Mouse (Mus musculus) neural tube, embryonic 13.5 days (tissue): ENCODE data around the gene Rab4a. TPM values are rescaled to one million over a fixed set of nuclear protein-coding genes. Genes with fewer than 3 reads are reported as not detected.

ENCODE experiments used
- ATAC-seq: fragments of 200-750 bp; cut with Nextera tagmentation; 2 replicates; pipeline ENCODE4 v1.8.0; 2017; ENCODE audit warnings: low read depth, mild to moderate bottlenecking, moderate TSS enrichment, moderate library complexity
- H3K27ac ChIP-seq: fragments of 300-500 bp; sonication (generic); replicated peaks from 2 replicates; pipeline ENCODE4 v1.5.1; 2015; ENCODE audit warnings: moderate library complexity, mild to moderate bottlenecking, inconsistent platforms
- H3K27me3 ChIP-seq: fragments of 300-500 bp; sonication (generic); 2 replicates; pipeline ENCODE4 v1.6.1; 2015; ENCODE audit warnings: mild to moderate bottlenecking, inconsistent platforms
- H3K36me3 ChIP-seq: fragments of 300-500 bp; sonication (generic); 2 replicates; pipeline ENCODE4 v1.6.1; 2015; ENCODE audit warnings: mild to moderate bottlenecking, inconsistent platforms
- H3K4me1 ChIP-seq: fragments of 300-500 bp; sonication (generic); replicated peaks from 2 replicates; pipeline ENCODE4 v1.6.1; 2015; ENCODE audit warnings: inconsistent platforms
- H3K4me2 ChIP-seq: fragments of 300-500 bp; sonication (generic); 2 replicates; pipeline ENCODE4 v1.6.1; 2015; ENCODE audit warnings: inconsistent platforms, mild to moderate bottlenecking, moderate library complexity
- H3K4me3 ChIP-seq: fragments of 300-500 bp; sonication (generic); 2 replicates; pipeline ENCODE4 v1.5.1; 2015; ENCODE audit warnings: mild to moderate bottlenecking, inconsistent platforms
- H3K9ac ChIP-seq: fragments of 300-500 bp; sonication (generic); 2 replicates; pipeline ENCODE4 v1.6.1; 2015; ENCODE audit warnings: moderate library complexity, mild to moderate bottlenecking, inconsistent platforms
- H3K9me3 ChIP-seq: fragments of 300-500 bp; sonication (generic); 2 replicates; pipeline ENCODE4 v1.6.1; 2016; ENCODE audit warnings: inconsistent platforms
- WGBS: fragments of 180-500 bp; shearing (Covaris S2); methylation state at CpG from one replicate; pipeline ENCODE4 v1.1.7; 2015; 5-methylcytosine and 5-hydroxymethylcytosine counted together
- polyA plus RNA-seq: library from polyadenylated mRNA; unstranded; fragments of >200 nt; fragmentation: Nextera tagmentation; extraction: Ambion mirVana; gene quantifications from 2 replicates; pipeline ENCODE4 v1.2.1, GENCODE M21; 2015

The Rab4a gene
- polyA plus RNA-seq, 1 experiment from 2014 or later, result 89.6 TPM

GRCm38 (mm10) chr8:123882412-123882811 lies 76.6 kb downstream of the Rab4a start:
- Histone ChIP-seq H3K9me3 (no peaks in the 10 kb centered on the region), H3K27me3 (peaks cover 22% of the 10 kb centered on the region), H3K4me1 (peaks cover 26% of the 10 kb centered on the region), H3K36me3 (no peaks in the 10 kb centered on the region), H3K27ac (no peak overlapping the region), H3K4me3 (no peak overlapping the region), H3K9ac (no peak overlapping the region), H3K4me2 (no peak overlapping the region)
- WGBS, result 79% methylated on average over 2 of the region's 2 CpGs
- ATAC-seq, result no peak

- H3K9ac ChIP-seq, result no peak overlapping the region
- H3K9me3 ChIP-seq, result no peaks in the 10 kb centered on the region
- H3K4me1 ChIP-seq, result peaks cover 26% of the 10 kb centered on the region
- H3K27me3 ChIP-seq, result peaks cover 23% of the 10 kb centered on the region
- H3K27ac ChIP-seq, result no peak overlapping the region
- no peaks in the 10 kb centered on the region for H3K36me3 ChIP-seq
- ATAC-seq, result no peak
- H3K4me2 ChIP-seq, result no peak overlapping the region
- 79% methylated on average over 4 of the region's 4 CpGs for WGBS
- no peak overlapping the region for H3K4me3 ChIP-seq
Measured at GRCm38 (mm10) chr8:123883094-123883493, 77.3 kb downstream of the Rab4a start.

Other genes starting within 250 kb of the Rab4a start
- 15.9 and 16.1 TPM in 2 replicates for gene Rhou, start 152.1 kb upstream of the Rab4a start, polyA plus RNA-seq
- 4.5 and 4.6 TPM in 2 replicates for gene Ccsap, start 54.2 kb downstream of the Rab4a start, polyA plus RNA-seq
- 26.0 and 60.5 TPM in 2 replicates for gene Acta1, start 88.8 kb downstream of the Rab4a start, polyA plus RNA-seq
- gene Nup133, start 143.3 kb downstream of the Rab4a start, polyA plus RNA-seq, result 21.9 and 22.3 TPM in 2 replicates
- gene Abcb10, start 177.1 kb downstream of the Rab4a start, polyA plus RNA-seq, result 12.4 and 13.4 TPM in 2 replicates
- gene Taf5l, start 215.4 kb downstream of the Rab4a start, polyA plus RNA-seq, result 24.1 and 27.3 TPM in 2 replicates
- gene Urb2, start 215.5 kb downstream of the Rab4a start, polyA plus RNA-seq, result 3.6 and 3.8 TPM in 2 replicates